Mouse (Mus musculus) spleen, adult 2 months (tissue): Measurements from ENCODE around the gene Dhrs4. TPM values are rescaled to one million over a fixed set of nuclear protein-coding genes. Genes with fewer than 3 reads are reported as not detected.
A peak's percentile ranks its signal among the peaks of the same experiment; 100 is the strongest.

ENCODE experiments used
- DNase-seq, 2 experiments: peaks; one replicate each; pipeline versions ENCODE4 v3.0.0 to v3.0.0-alpha.2; 2012 to 2021; ENCODE audit warnings: low spot score in 2 of 2, low read depth in 1 of 2
- H3K27ac ChIP-seq: fragments of 200-500 bp; 2 replicates; pipeline ENCODE4 v1.5.1; 2012; ENCODE audit warnings: low read length, inconsistent platforms; ENCODE audit not compliant: insufficient read depth
- H3K27me3 ChIP-seq: fragments of 200-500 bp; 2 replicates; pipeline ENCODE4 v1.6.1; 2012; ENCODE audit warnings: mild to moderate bottlenecking, moderate library complexity, low read length, inconsistent platforms; ENCODE audit not compliant: control insufficient read depth, insufficient read depth
- H3K36me3 ChIP-seq: fragments of 200-500 bp; 2 replicates; pipeline ENCODE4 v1.6.1; 2012; ENCODE audit warnings: mild to moderate bottlenecking, low read length, inconsistent platforms; ENCODE audit not compliant: control insufficient read depth, insufficient read depth
- H3K4me1 ChIP-seq: fragments of 200-500 bp; 2 replicates; pipeline ENCODE4 v1.6.1; 2011; ENCODE audit warnings: inconsistent platforms; ENCODE audit not compliant: control insufficient read depth, insufficient read depth, insufficient read length
- H3K4me3 ChIP-seq: fragments of 200-500 bp; 2 replicates; pipeline ENCODE4 v1.5.1; 2011; ENCODE audit warnings: mild to moderate bottlenecking, inconsistent platforms; ENCODE audit not compliant: insufficient read depth, insufficient read length; ENCODE audit errors: extremely low read depth
- CTCF ChIP-seq: fragments of 200-500 bp; IDR thresholded peaks from 2 replicates; pipeline ENCODE4 v1.5.1; 2011; ENCODE audit warnings: mild to moderate bottlenecking, inconsistent platforms; ENCODE audit not compliant: insufficient read depth, insufficient read length, insufficient replicate concordance; ENCODE audit errors: extremely low read depth
- POLR2A ChIP-seq: fragments of 200-500 bp; IDR thresholded peaks from 2 replicates; pipeline ENCODE4 v1.6.1; 2011; ENCODE audit warnings: low read depth, low read length, inconsistent platforms
- WGBS: fragments of 180-500 bp; shearing (Covaris S2); methylation state at CpG from one replicate; pipeline ENCODE4 v1.1.7; 2018; 5-methylcytosine and 5-hydroxymethylcytosine counted together
- polyA plus RNA-seq: library from polyadenylated mRNA; depleted of rRNA; stranded (reverse); fragments of >200 nt; gene quantifications from 2 replicates; pipeline ENCODE4 v1.2.3, GENCODE M21; 2012

The Dhrs4 gene
- polyA plus RNA-seq, 1 experiment = 18.5 TPM

GRCm38 (mm10) chr14:55495509-55496240 is 17.1 kb downstream of the Dhrs4 start:
- DNase-seq = no peak
- peaks cover 2% of the 10 kb centered on the region; the same call in 1 of the 2 replicates for H3K4me1 ChIP-seq
- TF ChIP-seq CTCF (no peak), POLR2A (no peak)
- 74% methylated on average over 20 of the region's 20 CpGs for WGBS
- no peaks in the 10 kb centered on the region for H3K27me3 ChIP-seq
- H3K4me3 ChIP-seq = no peak overlapping the region
- H3K36me3 ChIP-seq = no peaks in the 10 kb centered on the region
- H3K27ac ChIP-seq = no peak overlapping the region

GRCm38 (mm10) chr14:55496761-55497448 is 18.3 kb downstream of the Dhrs4 start:
- 72% methylated on average over 16 of the region's 16 CpGs for WGBS
- Histone ChIP-seq H3K4me1 (peaks cover 2% of the 10 kb centered on the region; the same call in 1 of the 2 replicates), H3K27ac (no peak overlapping the region), H3K27me3 (no peaks in the 10 kb centered on the region), H3K36me3 (no peaks in the 10 kb centered on the region), H3K4me3 (no peak overlapping the region)
- TF ChIP-seq POLR2A (no peak), CTCF (no peak)
- DNase-seq = no peak

- H3K27ac ChIP-seq = no peak overlapping the region
- no peak overlapping the region for H3K4me3 ChIP-seq
- 36% methylated on average over 6 of the region's 6 CpGs for WGBS
- H3K27me3 ChIP-seq = no peaks in the 10 kb centered on the region
- no peak for TF ChIP-seq POLR2A
- peak; percentile 99 for TF ChIP-seq CTCF
- peak; percentile 61 to 85 for DNase-seq
- no peaks in the 10 kb centered on the region for H3K36me3 ChIP-seq
- H3K4me1 ChIP-seq = peaks cover 2% of the 10 kb centered on the region; the same call in 1 of the 2 replicates
These were observed 18.9 kb downstream of the Dhrs4 start for GRCm38 (mm10) chr14:55497449-55497821.

- no peak overlapping the region for H3K4me3 ChIP-seq
- TF ChIP-seq POLR2A (no peak), CTCF (no peak)
- no peak overlapping the region for H3K27ac ChIP-seq
- 86% methylated on average over 9 of the region's 9 CpGs for WGBS
- DNase-seq = no peak
- no peaks in the 10 kb centered on the region for H3K36me3 ChIP-seq
- H3K4me1 ChIP-seq = no peaks in the 10 kb centered on the region
- H3K27me3 ChIP-seq = peaks cover 3% of the 10 kb centered on the region; the same call in 1 of the 2 replicates
These were observed 27.1 kb downstream of the Dhrs4 start for GRCm38 (mm10) chr14:55505612-55506011.

GRCm38 (mm10) chr14:55507801-55508200 is 29.2 kb downstream of the Dhrs4 start:
- no peak for DNase-seq
- no peaks in the 10 kb centered on the region for H3K36me3 ChIP-seq
- no peaks in the 10 kb centered on the region for H3K4me1 ChIP-seq
- TF ChIP-seq POLR2A = no peak
- TF ChIP-seq CTCF = no peak
- H3K27ac ChIP-seq = no peak overlapping the region
- whole genome bisulfite sequencing = 62% methylated on average over 7 of the region's 7 CpGs
- no peak overlapping the region for H3K4me3 ChIP-seq
- peaks cover 3% of the 10 kb centered on the region; the same call in 1 of the 2 replicates for H3K27me3 ChIP-seq

- TF ChIP-seq POLR2A (no peak), CTCF (no peak)
- Histone ChIP-seq H3K36me3 (no peaks in the 10 kb centered on the region), H3K27ac (no peak overlapping the region), H3K27me3 (peaks cover 3% of the 10 kb centered on the region; the same call in 1 of the 2 replicates), H3K4me3 (no peak overlapping the region), H3K4me1 (no peaks in the 10 kb centered on the region)
- no peak for DNase-seq
- WGBS = 86% methylated on average over 10 of the region's 10 CpGs
These were observed 31.0 kb downstream of the Dhrs4 start for GRCm38 (mm10) chr14:55509540-55509939.
